Mouse (Mus musculus) adrenal gland, adult 10 weeks (tissue): ENCODE data around the gene Hoxa3. TPM values are rescaled to one million over a fixed set of nuclear protein-coding genes. Genes with fewer than 3 reads are reported as not detected.

Experiments
- polyA plus RNA-seq: library from polyadenylated mRNA; stranded (reverse); fragments of 350-450 nt; fragmentation: Illumina TruSeq; extraction: RNeasy Lipid Tissue Mini Kit (QIAGEN cat#74804); gene quantifications from one replicate; pipeline ENCODE4 v1.2.3, GENCODE M21; 2014; ENCODE audit warnings: low read depth, low replicate concordance

Hoxa3 gene
- polyA plus RNA-seq, 1 experiment from 2014 or later, result 3.1 TPM

Other genes with a start within 250 kb of the Hoxa3 start
- 80.7 TPM for gene Skap2, start 200.8 kb downstream of the Hoxa3 start, polyA plus RNA-seq
- 0.93 TPM for gene Hoxa1, start 55.0 kb downstream of the Hoxa3 start, polyA plus RNA-seq
- 1.5 TPM for gene Hoxa2, start 48.5 kb downstream of the Hoxa3 start, polyA plus RNA-seq
- not detected for gene 5730596B20Rik, start 35.8 kb downstream of the Hoxa3 start, polyA plus RNA-seq
- 0.47 TPM for gene Hoxa4, start 21.6 kb downstream of the Hoxa3 start, polyA plus RNA-seq
- 11.8 TPM for gene Hoxa5, start 8.7 kb downstream of the Hoxa3 start, polyA plus RNA-seq
- not detected for gene Hoxa6, start 4.6 kb downstream of the Hoxa3 start, polyA plus RNA-seq
- not detected for gene Gm28308, start within 50 bp of the Hoxa3 start, polyA plus RNA-seq
- gene Hoxa7, start 8.5 kb upstream of the Hoxa3 start, polyA plus RNA-seq, result 9.6 TPM
- gene Hoxa9, start 17.8 kb upstream of the Hoxa3 start, polyA plus RNA-seq, result 1.1 TPM
- gene Hoxa10, start 27.5 kb upstream of the Hoxa3 start, polyA plus RNA-seq, result 1.0 TPM
- gene Hoxa11, start 32.5 kb upstream of the Hoxa3 start, polyA plus RNA-seq, result not detected
- gene Hoxa13, start 47.5 kb upstream of the Hoxa3 start, polyA plus RNA-seq, result not detected
- gene Evx1, start 100.2 kb upstream of the Hoxa3 start, polyA plus RNA-seq, result not detected